Mouse (Mus musculus) stomach, postnatal 0 days (tissue): Measurements from ENCODE around the gene Gm20219.

Experiments
- CTCF ChIP-seq: IDR thresholded peaks from 2 replicates; pipeline ENCODE4 v1.5.1; 2016; ENCODE audit warnings: antibody characterized with exemption, low read depth, mild to moderate bottlenecking, moderate library complexity
- EP300 ChIP-seq: optimal IDR thresholded peaks from 2 replicates; pipeline ENCODE3; 2016; ENCODE audit warnings: antibody characterized with exemption

DNA sequence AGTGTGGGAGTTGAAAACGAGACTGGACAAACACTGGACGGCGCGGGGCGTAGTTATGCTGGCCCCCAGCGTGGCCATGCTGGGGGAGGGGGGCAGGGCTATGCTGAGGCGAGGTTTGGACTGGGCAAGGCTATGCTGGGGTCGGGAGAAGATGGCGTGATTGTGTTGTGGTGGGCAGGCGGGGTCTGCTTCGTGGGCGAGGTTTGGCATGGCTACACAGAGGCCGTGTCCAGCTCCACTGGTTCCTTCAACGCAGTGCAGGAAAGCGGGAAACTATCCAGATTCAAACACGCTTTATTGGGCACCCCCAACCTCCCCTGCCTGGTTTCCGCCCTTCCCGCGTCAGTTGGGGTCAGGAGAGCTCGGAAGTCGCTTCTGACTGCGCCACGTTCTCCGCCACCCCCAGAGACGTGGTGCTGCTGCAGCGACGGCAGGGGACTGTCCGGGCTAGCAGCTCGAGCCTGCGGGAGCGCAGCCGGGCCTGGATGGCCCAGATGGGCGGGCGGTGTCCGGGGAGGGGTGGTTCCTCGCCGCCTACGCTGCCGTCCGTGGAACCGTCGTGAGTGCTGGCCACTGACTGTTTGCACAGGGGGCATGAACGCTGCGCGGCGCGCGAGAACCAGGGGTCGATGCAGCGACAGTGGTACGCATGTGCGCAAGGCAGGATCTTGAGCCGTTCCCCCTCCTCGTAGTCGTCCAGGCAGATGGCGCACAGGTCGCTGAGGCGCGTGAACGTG lies 43.0 kb downstream of the Gm20219 start:
- TF ChIP-seq CTCF (no peak), EP300 (no peak)
